In genomic region chr14:47827623-47828022, GRCm38 (mm10) we compare ENCODE assay signal across 19 mouse cellular contexts.
DNase-seq lines count a peak whose midpoint lies in the region; ATAC-seq lines count a peak whose summit lies in the region.
"Had no signal": no experiment of that assay in that cellular context is flagged by ENCODE, and none has a peak within 500 bp of the region (broad histone marks: within the 10 kb centered on the region; RNA-seq: fewer than 3 reads in every experiment).

No protein-coding gene starts in this region.

- ATAC-seq in midbrain, embryonic 11.5 days (ENCODE audit: low FRiP score) = no peak
- no peak for ATAC-seq in midbrain, embryonic 13.5 days
- ATAC-seq: activated CD4-positive, CD25-positive, alpha-beta regulatory T cell, adult 4 months; hindbrain, postnatal 0 days; intestine, postnatal 0 days had no signal

- no peak overlapping the region for H3K9ac ChIP-seq in midbrain, embryonic 11.5 days (ENCODE audit: low read length)
- H3K9ac ChIP-seq in midbrain, embryonic 13.5 days (replicated peaks) = no peak overlapping the region
- H3K9ac ChIP-seq: embryonic facial prominence, embryonic 13.5 days; lung, embryonic 14.5 days had no signal

- H3K27me3 ChIP-seq in midbrain, embryonic 11.5 days (ENCODE audit: control insufficient read depth, insufficient read depth, low read length) = no peaks in the 10 kb centered on the region
- H3K27me3 ChIP-seq in midbrain, embryonic 13.5 days = no peaks in the 10 kb centered on the region
- H3K27me3 ChIP-seq: embryonic facial prominence, embryonic 13.5 days had no signal

- DNase-seq in gastrocnemius, adult 18-20 months (ENCODE audit: low spot score) = peak; percentile 46
- DNase-seq in gastrocnemius, postnatal 36 days = no peak
- DNase-seq in midbrain, embryonic 11.5 days (ENCODE audit: low spot score, missing footprints) = peak; percentile 75
- peak; percentile 17 for DNase-seq in gonadal fat pad, adult 2 months (ENCODE audit: low read depth)
- no peak for DNase-seq in thymus, postnatal 10 days (ENCODE audit: low spot score in 2 of 2)
- DNase-seq in kidney, postnatal 36 days = no peak
- no peak for DNase-seq in layer of hippocampus, postnatal 36 days
- DNase-seq: cerebellum, adult 11 months; cerebellum, postnatal 10 days; gastrocnemius, postnatal 14 days; lung, embryonic 14.5 days; right cerebral cortex, postnatal 4 days had no signal

- no peaks in the 10 kb centered on the region for H3K9me3 ChIP-seq in midbrain, embryonic 11.5 days (ENCODE audit: control insufficient read depth, low read length)
- H3K9me3 ChIP-seq in midbrain, embryonic 13.5 days = no peaks in the 10 kb centered on the region
- H3K9me3 ChIP-seq: embryonic facial prominence, embryonic 13.5 days; hindbrain, embryonic 10.5 days had no signal

- H3K4me2 ChIP-seq in midbrain, embryonic 11.5 days = no peak overlapping the region
- no peak overlapping the region for H3K4me2 ChIP-seq in midbrain, embryonic 13.5 days (replicated peaks)
- H3K4me2 ChIP-seq: embryonic facial prominence, embryonic 13.5 days; lung, embryonic 14.5 days had no signal

- H3K4me3 ChIP-seq in midbrain, embryonic 11.5 days (ENCODE audit: low read depth, low read length) = no peak overlapping the region
- no peak overlapping the region for H3K4me3 ChIP-seq in midbrain, embryonic 13.5 days (replicated peaks)
- H3K4me3 ChIP-seq: embryonic facial prominence, embryonic 13.5 days; hindbrain, embryonic 10.5 days had no signal

- H3K4me1 ChIP-seq in midbrain, embryonic 11.5 days (ENCODE audit: control insufficient read depth, insufficient read depth, low read length) = no peaks in the 10 kb centered on the region
- no peaks in the 10 kb centered on the region for H3K4me1 ChIP-seq in midbrain, embryonic 13.5 days (replicated peaks)
- H3K4me1 ChIP-seq: embryonic facial prominence, embryonic 13.5 days had no signal

- WGBS in midbrain, embryonic 11.5 days = 93% methylated on average over 2 of the region's 2 CpGs
- 89% methylated on average over 2 of the region's 2 CpGs for WGBS in midbrain, embryonic 13.5 days

- no peaks in the 10 kb centered on the region for H3K36me3 ChIP-seq in midbrain, embryonic 11.5 days (ENCODE audit: control insufficient read depth, insufficient read depth, low read length)
- H3K36me3 ChIP-seq in midbrain, embryonic 13.5 days = no peaks in the 10 kb centered on the region
- H3K36me3 ChIP-seq: embryonic facial prominence, embryonic 13.5 days; hindbrain, embryonic 10.5 days had no signal

- intact Hi-C loops in gastrocnemius, postnatal 36 days (cut with DNase I) = no loop called here

- H3K27ac ChIP-seq in midbrain, embryonic 11.5 days (ENCODE audit: low read depth, low read length) = no peak overlapping the region
- H3K27ac ChIP-seq in midbrain, embryonic 13.5 days = no peak overlapping the region
- H3K27ac ChIP-seq: embryonic facial prominence, embryonic 13.5 days; hindbrain, embryonic 10.5 days; hindbrain, postnatal 0 days; stomach, postnatal 0 days had no signal

Comparison
In these comparisons a context has a peak if more than half of its experiments do, and no peak if none do; other contexts are left out.
1. DNase-seq: peak in gastrocnemius, adult 18-20 months (single experiment), midbrain, embryonic 11.5 days (single experiment) and gonadal fat pad, adult 2 months (single experiment); none in gastrocnemius, postnatal 36 days (0 of 2), thymus, postnatal 10 days (0 of 2), kidney, postnatal 36 days (0 of 2) and layer of hippocampus, postnatal 36 days (0 of 2).